Mouse (Mus musculus) heart, embryonic 16.5 days (tissue): ENCODE measurements around the gene Nkg7. TPM values are rescaled to one million over a fixed set of nuclear protein-coding genes. Genes with fewer than 3 reads are reported as not detected.

Experiments used
- ATAC-seq: fragments of 200-750 bp; cut with Nextera tagmentation; replicated peaks from 2 replicates; pipeline ENCODE4 v1.8.0; 2017; ENCODE audit warnings: moderate number of reproducible peaks; ENCODE audit not compliant: insufficient read depth, low FRiP score; ENCODE audit errors: extremely low read depth
- H3K27ac ChIP-seq: fragments of 300-500 bp; sonication (generic); 2 replicates; pipeline ENCODE4 v1.5.1; 2014; ENCODE audit warnings: mild to moderate bottlenecking, low read length, control low read depth, moderate library complexity
- H3K27me3 ChIP-seq: fragments of 300-500 bp; sonication (generic); 2 replicates; pipeline ENCODE4 v1.6.1; 2014; ENCODE audit warnings: low read length, mixed read lengths; ENCODE audit not compliant: control insufficient read depth, insufficient read depth
- H3K36me3 ChIP-seq: fragments of 300-500 bp; sonication (generic); 2 replicates; pipeline ENCODE4 v1.6.1; 2014; ENCODE audit not compliant: control insufficient read depth, insufficient read depth
- H3K4me1 ChIP-seq: fragments of 300-500 bp; sonication (generic); 2 replicates; pipeline ENCODE4 v1.6.1; 2014; ENCODE audit warnings: low read length, mixed read lengths; ENCODE audit not compliant: control insufficient read depth, insufficient read depth
- H3K4me2 ChIP-seq: fragments of 300-500 bp; sonication (generic); 2 replicates; pipeline ENCODE4 v1.6.1; 2014; ENCODE audit warnings: low read depth, mild to moderate bottlenecking, control low read depth, low read length
- H3K4me3 ChIP-seq: fragments of 300-500 bp; sonication (generic); 2 replicates; pipeline ENCODE4 v1.5.1; 2014; ENCODE audit warnings: mild to moderate bottlenecking, control low read depth, low read length
- H3K9ac ChIP-seq: fragments of 300-500 bp; sonication (generic); 2 replicates; pipeline ENCODE4 v1.6.1; 2014; ENCODE audit warnings: low read length, control low read depth
- H3K9me3 ChIP-seq: fragments of 300-500 bp; sonication (generic); replicated peaks from 2 replicates; pipeline ENCODE4 v1.6.1; 2016; ENCODE audit warnings: low read length; ENCODE audit not compliant: control insufficient read depth
- WGBS: fragments of 180-500 bp; shearing (Covaris S2); extraction: QIAGEN DNeasy Blood & Tissue Kit; methylation state at CpG from one replicate; pipeline ENCODE4 v1.1.7; 2014; 5-methylcytosine and 5-hydroxymethylcytosine counted together
- polyA plus RNA-seq: library from polyadenylated mRNA; unstranded; fragments of >200 nt; fragmentation: Nextera tagmentation; extraction: Ambion mirVana; gene quantifications from 2 replicates; pipeline ENCODE4 v1.2.1, GENCODE M21; 2015

Gene Nkg7
- polyA plus RNA-seq, 1 experiment from 2014 or later: 20.9 TPM

DNA sequence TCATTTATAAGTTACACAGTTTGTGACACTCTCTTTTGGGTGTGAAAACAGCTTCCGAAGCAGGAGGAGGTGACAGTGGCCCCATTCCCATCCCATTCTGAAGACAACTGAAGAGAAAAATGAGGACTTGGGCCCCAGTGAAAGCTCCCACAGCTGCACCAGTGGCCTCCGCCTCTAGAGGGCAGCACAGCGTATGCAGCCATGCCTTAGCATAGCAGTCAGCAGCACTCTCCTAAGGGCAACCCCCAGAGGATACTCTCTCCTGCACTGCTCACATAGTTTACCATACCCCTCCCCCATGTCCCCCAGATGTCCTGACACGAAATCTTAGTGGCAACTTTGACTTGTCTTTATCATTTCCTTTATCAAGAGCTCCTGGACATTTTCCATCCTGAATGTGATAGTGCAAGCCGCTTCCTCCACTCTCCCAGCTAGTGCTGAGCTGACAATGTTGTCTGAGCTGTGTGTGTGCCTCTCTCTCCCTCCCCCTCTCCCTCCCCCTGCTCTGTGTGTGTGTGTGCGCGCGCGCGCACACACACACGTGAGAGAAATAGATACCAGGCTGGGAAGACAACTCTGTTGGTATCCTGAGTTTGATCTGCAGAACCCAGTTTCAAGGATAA lies 13.8 kb upstream of the Nkg7 start:
- Histone ChIP-seq H3K4me1 (peaks cover 2% of the 10 kb centered on the region; the same call in 1 of the 2 replicates), H3K9ac (no peak overlapping the region)

DNA sequence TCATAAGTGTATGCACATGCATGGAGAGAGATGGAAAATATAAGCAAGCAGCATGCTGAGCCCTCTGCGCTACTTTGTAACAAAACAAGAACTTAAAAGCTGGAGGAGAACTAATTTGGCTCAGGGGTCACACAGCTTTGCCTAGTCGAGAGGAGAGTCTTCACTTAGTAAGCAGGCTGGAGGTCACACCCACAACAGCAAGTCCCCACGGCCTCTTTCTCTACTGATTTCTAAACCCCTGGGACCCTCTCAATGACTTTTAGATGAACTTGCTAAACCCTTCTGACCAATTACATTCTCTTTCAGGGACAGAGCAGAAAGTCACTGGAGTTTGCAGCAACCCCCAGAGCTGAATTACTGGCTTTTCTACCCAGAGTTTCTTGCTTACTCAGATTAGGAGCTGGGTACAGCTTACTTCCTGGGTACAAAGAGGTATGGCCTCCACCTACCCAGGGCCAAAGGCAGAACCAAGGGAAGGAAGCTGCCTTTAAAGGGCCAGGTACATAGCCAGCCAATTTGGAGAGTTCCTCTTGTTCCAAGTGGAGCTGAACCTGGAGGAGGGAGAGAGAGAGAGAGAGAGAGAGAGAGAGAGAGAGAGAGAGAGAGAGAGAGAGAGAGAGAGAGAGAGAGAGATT lies 12.8 kb upstream of the Nkg7 start:
- Histone ChIP-seq H3K4me1 (peaks cover 2% of the 10 kb centered on the region; the same call in 1 of the 2 replicates), H3K4me3 (no peak overlapping the region), H3K9me3 (no peaks in the 10 kb centered on the region), H3K27ac (no peak overlapping the region), H3K4me2 (no peak overlapping the region), H3K9ac (no peak overlapping the region), H3K36me3 (no peaks in the 10 kb centered on the region), H3K27me3 (no peaks in the 10 kb centered on the region)
- WGBS: 53% methylated on average over 3 of the region's 3 CpGs
- ATAC-seq: no peak; the same call in 1 of the 2 replicates

More for the DNA sequence above, 13.8 kb upstream of the Nkg7 start:
- Histone ChIP-seq H3K4me2 (peak overlapping the region; percentile 41; the same call in 1 of the 2 replicates), H3K36me3 (no peaks in the 10 kb centered on the region), H3K27ac (no peak overlapping the region), H3K4me3 (no peak overlapping the region), H3K27me3 (no peaks in the 10 kb centered on the region), H3K9me3 (no peaks in the 10 kb centered on the region)
- ATAC-seq: peak; percentile 87
- WGBS: 9% methylated on average over 11 of the region's 11 CpGs

DNA sequence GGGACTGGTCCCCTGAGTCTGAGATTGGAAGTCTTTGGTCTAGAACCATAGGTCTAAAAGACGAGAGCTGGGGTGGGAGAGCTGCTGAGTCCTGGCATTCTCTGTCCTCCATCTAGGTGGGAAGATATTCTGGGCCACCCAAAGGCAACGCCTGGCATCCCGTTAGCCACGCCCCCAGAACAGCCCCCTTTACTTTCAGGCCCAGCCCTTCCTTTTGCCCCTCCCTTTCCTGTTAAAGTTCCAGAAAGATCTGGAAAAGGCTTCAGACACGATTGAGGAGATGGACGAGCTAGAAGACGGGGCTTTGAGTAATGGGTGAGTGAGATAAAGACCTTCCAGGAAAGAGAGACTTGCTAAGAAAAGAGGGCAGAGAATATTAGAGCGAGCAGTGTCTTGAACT lies 9.5 kb upstream of the Nkg7 start, which contains the start of gene Lim2:
Lim2 (plus strand) TSS at position 265 of the 400 bp plus-strand sequence.
- no peak within 1 kb of the TSS for H3K27ac ChIP-seq
- H3K4me3 ChIP-seq: no peak within 1 kb of the TSS
- WGBS: 72% methylated on average over 8 of the region's 8 CpGs
- H3K9me3 ChIP-seq: no peaks in the 10 kb centered on the region
- no peak for ATAC-seq
- no peak within 1 kb of the TSS for H3K9ac ChIP-seq
- peaks cover 2% of the 10 kb centered on the region; the same call in 1 of the 2 replicates for H3K4me1 ChIP-seq
- H3K27me3 ChIP-seq: no peaks in the 10 kb centered on the region
- no peaks in the 10 kb centered on the region for H3K36me3 ChIP-seq
- H3K4me2 ChIP-seq: no peak within 1 kb of the TSS

DNA sequence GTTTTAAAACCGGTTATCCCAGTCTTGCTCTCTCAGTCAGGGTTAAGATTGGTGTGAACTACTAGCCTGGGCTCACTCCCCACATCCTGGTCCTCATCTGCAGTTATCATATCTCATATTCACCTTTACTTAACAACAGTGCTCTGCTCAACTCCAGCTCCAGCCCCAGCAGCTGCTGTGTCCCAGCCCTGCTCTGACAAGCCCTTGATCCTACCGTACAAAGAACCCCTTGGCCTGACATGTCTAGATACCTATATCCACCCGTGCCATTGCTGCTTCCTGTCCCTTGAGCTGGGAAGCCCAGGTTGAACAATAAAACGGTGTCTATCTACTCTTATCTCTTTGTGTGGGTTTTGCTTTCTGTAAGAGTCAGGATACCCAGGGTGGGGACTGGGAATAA lies 7.4 kb upstream of the Nkg7 start:
- Histone ChIP-seq H3K9me3 (no peaks in the 10 kb centered on the region), H3K27me3 (no peaks in the 10 kb centered on the region), H3K4me2 (no peak overlapping the region), H3K4me1 (no peaks in the 10 kb centered on the region), H3K4me3 (no peak overlapping the region), H3K9ac (no peak overlapping the region), H3K36me3 (no peaks in the 10 kb centered on the region), H3K27ac (no peak overlapping the region)
- 38% methylated on average over 4 of the region's 4 CpGs for WGBS
- ATAC-seq: no peak

DNA sequence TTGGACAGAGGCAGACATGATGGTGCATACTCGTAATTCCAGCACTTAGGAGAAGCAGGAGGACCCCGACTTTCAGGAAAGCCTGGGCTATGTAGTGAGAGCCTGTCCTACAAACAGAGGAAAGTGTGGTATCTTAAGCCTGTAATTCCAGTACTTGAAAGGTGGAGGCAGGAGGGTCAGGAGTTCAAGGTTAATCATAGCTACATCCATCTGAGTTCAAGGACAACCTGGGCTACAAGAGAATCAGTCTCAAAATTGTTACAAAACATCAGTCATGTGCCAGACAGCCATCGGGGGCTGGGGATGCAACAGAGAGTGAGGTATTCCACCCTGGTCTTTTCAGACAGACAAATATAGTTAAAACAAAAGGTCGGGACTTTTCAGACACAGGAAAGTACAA lies 4.0 kb upstream of the Nkg7 start:
- H3K27me3 ChIP-seq: no peaks in the 10 kb centered on the region
- no peak overlapping the region for H3K4me3 ChIP-seq
- no peak overlapping the region for H3K9ac ChIP-seq
- H3K9me3 ChIP-seq: no peaks in the 10 kb centered on the region
- no peak overlapping the region for H3K27ac ChIP-seq
- H3K36me3 ChIP-seq: no peaks in the 10 kb centered on the region
- WGBS: 59% methylated on average over 4 of the region's 4 CpGs
- no peak for ATAC-seq
- H3K4me2 ChIP-seq: no peak overlapping the region
- no peaks in the 10 kb centered on the region for H3K4me1 ChIP-seq

DNA sequence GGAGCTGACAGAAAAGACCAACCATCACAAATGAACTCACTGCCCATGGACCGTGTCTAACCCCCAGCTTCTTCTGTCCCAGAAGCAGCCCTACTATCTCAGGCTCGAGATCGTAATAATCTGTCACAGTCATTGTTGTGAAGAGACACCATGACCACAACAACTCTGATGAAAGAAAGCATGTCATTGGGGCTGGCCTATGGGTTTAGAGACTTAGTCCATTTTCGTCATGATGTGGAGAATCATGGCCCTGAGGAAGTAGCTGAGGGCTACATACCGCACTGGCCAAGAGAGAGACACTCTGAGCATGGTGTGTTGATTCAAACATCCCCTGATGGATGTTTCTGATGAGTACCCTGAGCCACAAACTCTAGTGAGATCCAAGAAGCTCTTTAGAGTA lies 2.2 kb upstream of the Nkg7 start:
- 88% methylated on average over 5 of the region's 5 CpGs for WGBS
- Histone ChIP-seq H3K27me3 (no peaks in the 10 kb centered on the region), H3K4me3 (no peak overlapping the region), H3K36me3 (no peaks in the 10 kb centered on the region), H3K9ac (no peak overlapping the region), H3K4me2 (no peak overlapping the region), H3K27ac (no peak overlapping the region), H3K4me1 (no peaks in the 10 kb centered on the region), H3K9me3 (no peaks in the 10 kb centered on the region)
- no peak for ATAC-seq

DNA sequence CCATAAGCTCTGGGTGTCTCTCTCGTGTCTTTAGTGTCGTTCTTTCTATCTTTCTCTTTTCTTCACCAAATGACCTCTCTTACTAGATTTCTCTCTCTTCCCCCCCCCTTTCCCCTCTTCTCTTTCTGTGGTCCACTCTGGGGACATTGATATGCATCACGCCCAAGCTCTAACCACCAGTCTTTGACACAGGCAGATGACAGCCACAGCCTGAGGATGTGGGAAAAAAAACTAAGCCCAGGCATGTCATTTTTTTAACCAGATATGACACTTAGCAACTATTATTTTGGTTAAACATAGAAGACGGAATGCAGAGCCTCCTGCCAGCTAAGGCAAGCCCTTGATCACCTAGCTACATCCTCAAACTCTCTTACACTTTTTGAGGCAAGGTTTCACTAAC lies 1.7 kb downstream of the Nkg7 start:
- WGBS: 69% methylated on average over 4 of the region's 4 CpGs

DNA sequence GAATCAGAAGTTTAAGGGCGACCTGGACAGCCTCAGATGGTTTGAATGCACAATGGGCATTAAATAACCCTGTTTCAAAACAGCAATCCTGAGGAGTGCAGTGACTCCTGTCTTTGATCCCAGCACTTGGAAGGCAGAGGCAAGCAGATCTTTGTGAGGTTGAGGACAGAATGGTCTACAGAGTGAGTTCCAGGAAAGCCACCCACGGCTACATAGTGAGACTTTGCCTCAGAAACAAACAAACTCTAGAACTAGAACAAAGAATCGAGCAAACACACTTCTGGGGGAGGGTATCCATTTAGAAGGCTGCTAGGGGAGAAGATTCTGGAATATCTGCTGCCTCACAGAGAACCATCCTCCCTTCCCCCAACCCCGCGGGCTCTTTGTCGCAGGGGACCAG lies 3.6 kb downstream of the Nkg7 start, which contains the start of gene Cldnd2:
Cldnd2 (plus strand) TSS at position 301 of the 400 bp plus-strand sequence.
- Histone ChIP-seq H3K36me3 (no peaks in the 10 kb centered on the region), H3K9me3 (no peaks in the 10 kb centered on the region), H3K9ac (no peak within 1 kb of the TSS), H3K4me2 (no peak within 1 kb of the TSS), H3K4me3 (no peak within 1 kb of the TSS), H3K4me1 (peaks cover 11% of the 10 kb centered on the region), H3K27ac (no peak within 1 kb of the TSS), H3K27me3 (no peaks in the 10 kb centered on the region)
- ATAC-seq: no peak
- WGBS: 86% methylated on average over 6 of the region's 6 CpGs

More for the DNA sequence above, 1.7 kb downstream of the Nkg7 start:
- ATAC-seq: no peak
- no peak overlapping the region for H3K27ac ChIP-seq
- H3K4me3 ChIP-seq: no peak overlapping the region
- no peaks in the 10 kb centered on the region for H3K27me3 ChIP-seq
- H3K36me3 ChIP-seq: no peaks in the 10 kb centered on the region
- H3K4me1 ChIP-seq: peaks cover 5% of the 10 kb centered on the region
- H3K9ac ChIP-seq: no peak overlapping the region
- H3K4me2 ChIP-seq: no peak overlapping the region
- H3K9me3 ChIP-seq: no peaks in the 10 kb centered on the region

DNA sequence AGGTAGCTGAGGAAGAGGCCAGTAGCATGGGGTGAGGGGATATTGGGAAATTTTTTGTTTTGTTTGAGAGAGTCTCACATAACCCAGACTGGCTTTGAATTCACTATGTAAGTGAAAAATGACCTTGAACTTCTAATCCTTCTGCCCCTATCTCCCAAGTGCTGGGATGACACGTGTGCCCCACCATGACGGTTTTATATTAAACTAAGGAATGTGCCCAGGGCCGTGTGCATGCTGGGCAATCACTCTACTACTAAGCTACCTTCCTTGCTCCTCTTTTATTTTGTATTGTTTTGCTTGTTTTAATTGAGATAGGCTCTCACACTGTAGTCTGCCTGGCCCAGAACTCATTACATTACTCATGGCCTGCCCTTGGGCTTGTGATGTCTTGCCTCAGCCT lies 4.2 kb downstream of the Nkg7 start:
- H3K36me3 ChIP-seq: no peaks in the 10 kb centered on the region
- no peak for ATAC-seq
- no peaks in the 10 kb centered on the region for H3K27me3 ChIP-seq
- no peak overlapping the region for H3K4me2 ChIP-seq
- H3K9me3 ChIP-seq: no peaks in the 10 kb centered on the region
- H3K4me1 ChIP-seq: peaks cover 13% of the 10 kb centered on the region
- no peak overlapping the region for H3K4me3 ChIP-seq
- H3K9ac ChIP-seq: no peak overlapping the region
- H3K27ac ChIP-seq: no peak overlapping the region
- WGBS: 76% methylated on average over 3 of the region's 3 CpGs
